Mouse (Mus musculus): Measurements from ENCODE around the gene Sf1. TPM values are rescaled to one million over a fixed set of nuclear protein-coding genes. Genes with fewer than 3 reads are reported as not detected.

Gene Sf1
- polyA plus RNA-seq, 1 experiment: 365 TPM

- peak; percentile 93 for DNase-seq
- H3K4me3 ChIP-seq (ENCODE audit: control insufficient read depth, insufficient read depth, low read length): peak overlapping the region; percentile 81
- peaks cover 36% of the 10 kb centered on the region for H3K4me1 ChIP-seq (replicated peaks; ENCODE audit: control insufficient read depth, insufficient read depth, low read length)
- peak overlapping the region; percentile 99 for H3K27ac ChIP-seq (ENCODE audit: control insufficient read depth, insufficient read depth, low read length)
- H3K36me3 ChIP-seq (ENCODE audit: control insufficient read depth, insufficient read depth, low read length): 0 out of 2 replicates have a peak, but pooled peaks cover 2% of the 10 kb centered on the region
- H3K27me3 ChIP-seq (ENCODE audit: control insufficient read depth, insufficient read depth, low read length): no peaks in the 10 kb centered on the region
- TF ChIP-seq CTCF (IDR thresholded peaks at IDR 0.05; ENCODE audit: borderline replicate concordance, control insufficient read depth, extremely low read depth, insufficient read depth, low read length, poor library complexity): no peak
- TF ChIP-seq POLR2A (IDR thresholded peaks at IDR 0.05; ENCODE audit: control insufficient read depth, extremely low read depth, insufficient read depth, low read length, poor library complexity): no peak
- WGBS: 1% methylated on average over 38 of the region's 39 CpGs
Measured at GRCm38 (mm10) chr19:6398447-6399284, 35.2 kb downstream of the Sf1 start.

DNA sequence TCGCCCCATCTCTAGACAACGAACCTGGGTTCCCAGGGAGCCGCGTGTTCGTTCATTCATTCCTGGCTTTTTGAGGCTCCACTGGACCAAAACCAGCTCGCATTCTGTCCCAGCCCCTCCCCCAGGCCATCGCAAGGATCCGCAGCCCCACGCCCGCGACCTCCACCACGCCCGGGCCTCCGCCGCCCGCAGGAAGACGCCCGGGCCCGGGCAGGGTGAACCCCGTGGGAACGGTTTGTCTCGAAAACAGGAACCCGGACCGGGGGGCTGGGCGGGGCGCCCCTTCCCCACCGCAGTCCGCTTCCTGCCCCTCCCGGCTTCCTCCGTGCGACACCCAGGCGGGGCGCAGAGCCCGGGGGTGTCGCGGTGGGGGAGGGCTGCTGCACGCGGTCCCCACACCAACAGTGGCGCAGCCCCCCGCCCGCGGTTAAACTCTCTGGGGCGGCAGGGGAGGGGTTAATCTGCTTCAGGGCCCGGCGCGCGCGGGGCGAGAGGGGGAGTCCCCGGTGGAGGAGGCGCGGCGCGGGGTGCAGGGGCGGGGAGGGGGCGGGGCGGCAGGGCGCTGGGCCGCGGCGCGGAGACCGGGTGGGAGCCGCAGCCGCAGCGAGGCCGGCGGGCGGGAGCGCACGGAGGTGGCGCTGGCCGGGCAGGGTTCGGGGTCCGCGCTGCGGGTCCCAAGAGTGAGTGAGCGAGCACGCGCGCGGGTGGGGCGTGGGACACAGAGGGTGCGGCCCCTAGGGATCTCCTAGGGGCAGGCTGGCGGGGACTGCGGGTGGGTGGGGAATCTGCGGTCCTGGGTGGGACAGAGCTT lies 36.0 kb downstream of the Sf1 start, which contains the start of gene Rasgrp2:
Rasgrp2 (plus strand) TSS at position 56 of the 811 bp plus-strand sequence.
- WGBS: under 1% methylated on average over 79 of the region's 87 CpGs

DNA sequence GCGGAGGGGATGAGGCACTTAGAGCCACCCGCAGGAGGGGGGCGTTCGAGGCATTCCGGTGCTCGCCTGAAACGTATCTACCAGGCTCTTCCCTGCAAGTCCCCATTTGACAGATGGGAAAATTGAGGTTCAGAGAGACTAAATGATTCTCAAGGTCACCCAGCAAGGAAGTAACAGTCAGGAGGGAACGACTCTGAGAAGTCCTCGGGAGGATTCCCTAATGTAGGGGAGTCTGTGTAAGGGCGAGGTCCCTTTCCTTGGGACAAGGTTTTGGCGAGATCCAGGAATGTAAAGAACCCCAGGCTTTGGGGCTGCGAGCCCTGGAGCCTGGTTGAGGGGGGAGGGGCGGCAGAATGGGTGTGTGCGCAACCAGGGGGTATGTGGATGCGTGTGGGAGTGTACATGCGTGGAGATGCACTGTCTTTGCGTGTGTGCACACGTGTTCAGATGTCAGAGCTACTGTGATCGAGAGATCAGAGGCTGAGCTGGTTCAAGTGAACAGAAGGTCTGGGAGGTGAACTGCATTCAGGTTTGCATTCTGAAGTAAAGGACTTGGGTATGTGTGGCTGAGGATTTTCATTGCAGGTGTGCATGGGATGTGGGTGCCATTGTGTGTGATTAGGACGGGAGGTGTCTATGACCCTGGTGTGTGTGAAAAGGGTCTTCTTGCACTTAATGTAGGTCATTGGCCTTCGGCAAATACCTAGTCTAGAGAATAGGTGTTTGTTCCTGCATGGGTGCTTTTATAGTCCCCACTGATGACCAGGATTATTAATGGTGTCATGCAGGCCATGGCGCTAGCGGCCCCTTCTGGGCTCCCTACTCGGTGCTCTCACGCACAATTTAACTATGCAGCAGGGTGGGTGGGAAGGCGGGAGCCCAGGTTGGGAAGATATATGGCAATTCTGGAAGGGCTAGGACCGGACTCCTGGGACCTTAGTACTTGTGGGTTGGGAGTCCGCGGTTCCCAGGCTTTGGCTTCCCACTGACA lies 36.9 kb downstream of the Sf1 start:
- peak overlapping the region; percentile 99 for H3K27ac ChIP-seq (ENCODE audit: control insufficient read depth, insufficient read depth, low read length)
- TF ChIP-seq POLR2A (IDR thresholded peaks at IDR 0.05; ENCODE audit: control insufficient read depth, extremely low read depth, insufficient read depth, low read length, poor library complexity) (no peak), CTCF (IDR thresholded peaks at IDR 0.05; ENCODE audit: borderline replicate concordance, control insufficient read depth, extremely low read depth, insufficient read depth, low read length, poor library complexity) (no peak)
- WGBS: under 1% methylated on average over 29 of the region's 29 CpGs
- peak; percentile 61 for DNase-seq
- peaks cover 13% of the 10 kb centered on the region; the same call in 1 of the 2 replicates for H3K36me3 ChIP-seq (ENCODE audit: control insufficient read depth, insufficient read depth, low read length)
- no peaks in the 10 kb centered on the region for H3K27me3 ChIP-seq (ENCODE audit: control insufficient read depth, insufficient read depth, low read length)
- peak overlapping the region; percentile 81 for H3K4me3 ChIP-seq (ENCODE audit: control insufficient read depth, insufficient read depth, low read length)
- peaks cover 36% of the 10 kb centered on the region for H3K4me1 ChIP-seq (replicated peaks; ENCODE audit: control insufficient read depth, insufficient read depth, low read length)

More for the DNA sequence above, 36.0 kb downstream of the Sf1 start, which contains the start of gene Rasgrp2:
- Histone ChIP-seq H3K4me3 (ENCODE audit: control insufficient read depth, insufficient read depth, low read length) (peak within 1 kb of the TSS; percentile 81), H3K36me3 (ENCODE audit: control insufficient read depth, insufficient read depth, low read length) (0 out of 2 replicates have a peak, but pooled peaks cover 4% of the 10 kb centered on the region), H3K27ac (ENCODE audit: control insufficient read depth, insufficient read depth, low read length) (peak within 1 kb of the TSS; percentile 99), H3K4me1 (replicated peaks; ENCODE audit: control insufficient read depth, insufficient read depth, low read length) (peaks cover 36% of the 10 kb centered on the region), H3K27me3 (ENCODE audit: control insufficient read depth, insufficient read depth, low read length) (no peaks in the 10 kb centered on the region)
- peak; percentile 97 for DNase-seq
- peak; percentile 94 for TF ChIP-seq POLR2A (IDR thresholded peaks at IDR 0.05; ENCODE audit: control insufficient read depth, extremely low read depth, insufficient read depth, low read length, poor library complexity)
- peak; percentile 39; the same call in 1 of the 2 replicates for TF ChIP-seq CTCF (IDR thresholded peaks at IDR 0.05; ENCODE audit: borderline replicate concordance, control insufficient read depth, extremely low read depth, insufficient read depth, low read length, poor library complexity)

GRCm38 (mm10) chr19:6401131-6401815 lies 37.8 kb downstream of the Sf1 start:
- whole genome bisulfite sequencing: under 1% methylated on average over 32 of the region's 32 CpGs
- TF ChIP-seq POLR2A (IDR thresholded peaks at IDR 0.05; ENCODE audit: control insufficient read depth, extremely low read depth, insufficient read depth, low read length, poor library complexity): no peak
- peak; percentile 98 for TF ChIP-seq CTCF (IDR thresholded peaks at IDR 0.05; ENCODE audit: borderline replicate concordance, control insufficient read depth, extremely low read depth, insufficient read depth, low read length, poor library complexity)

DNA sequence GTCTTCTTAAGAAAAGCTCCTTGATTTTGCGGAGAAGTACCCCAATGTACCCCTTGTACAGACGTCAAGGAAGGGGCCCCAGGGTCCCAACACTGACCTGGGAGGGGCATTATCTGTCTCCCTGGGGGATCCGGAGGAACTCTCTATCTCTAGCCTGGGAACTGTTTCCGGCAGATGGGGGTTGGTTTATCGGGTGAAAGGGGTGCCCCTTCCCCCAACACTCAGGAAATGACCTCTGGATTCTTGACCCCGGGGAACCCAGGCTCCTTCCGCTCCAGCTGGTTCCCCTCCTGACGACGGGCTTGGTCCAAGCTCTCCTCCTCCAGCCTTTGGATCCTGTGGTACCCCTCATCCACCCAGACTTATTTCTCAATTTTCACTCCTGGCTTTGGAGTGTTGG lies 38.5 kb downstream of the Sf1 start:
- TF ChIP-seq POLR2A (IDR thresholded peaks at IDR 0.05; ENCODE audit: control insufficient read depth, extremely low read depth, insufficient read depth, low read length, poor library complexity): no peak
- TF ChIP-seq CTCF (IDR thresholded peaks at IDR 0.05; ENCODE audit: borderline replicate concordance, control insufficient read depth, extremely low read depth, insufficient read depth, low read length, poor library complexity): no peak
- no peak for DNase-seq
- WGBS: 21% methylated on average over 9 of the region's 9 CpGs
- Histone ChIP-seq H3K4me3 (ENCODE audit: control insufficient read depth, insufficient read depth, low read length) (peak overlapping the region; percentile 81), H3K27me3 (ENCODE audit: control insufficient read depth, insufficient read depth, low read length) (no peaks in the 10 kb centered on the region), H3K27ac (ENCODE audit: control insufficient read depth, insufficient read depth, low read length) (no peak overlapping the region), H3K36me3 (ENCODE audit: control insufficient read depth, insufficient read depth, low read length) (peaks cover 15% of the 10 kb centered on the region), H3K4me1 (replicated peaks; ENCODE audit: control insufficient read depth, insufficient read depth, low read length) (peaks cover 34% of the 10 kb centered on the region)

More at GRCm38 (mm10) chr19:6401131-6401815, 37.8 kb downstream of the Sf1 start:
- Histone ChIP-seq H3K27me3 (ENCODE audit: control insufficient read depth, insufficient read depth, low read length) (no peaks in the 10 kb centered on the region), H3K27ac (ENCODE audit: control insufficient read depth, insufficient read depth, low read length) (peak overlapping the region; percentile 99; the same call in 1 of the 2 replicates), H3K4me3 (ENCODE audit: control insufficient read depth, insufficient read depth, low read length) (peak overlapping the region; percentile 81), H3K4me1 (replicated peaks; ENCODE audit: control insufficient read depth, insufficient read depth, low read length) (peaks cover 36% of the 10 kb centered on the region), H3K36me3 (ENCODE audit: control insufficient read depth, insufficient read depth, low read length) (peaks cover 13% of the 10 kb centered on the region; the same call in 1 of the 2 replicates)
- peak; percentile 92 for DNase-seq

All from thymus, adult 2 months (tissue).